Comparison of ENCODE assay signal across 19 mouse cellular contexts in the genomic region with DNA sequence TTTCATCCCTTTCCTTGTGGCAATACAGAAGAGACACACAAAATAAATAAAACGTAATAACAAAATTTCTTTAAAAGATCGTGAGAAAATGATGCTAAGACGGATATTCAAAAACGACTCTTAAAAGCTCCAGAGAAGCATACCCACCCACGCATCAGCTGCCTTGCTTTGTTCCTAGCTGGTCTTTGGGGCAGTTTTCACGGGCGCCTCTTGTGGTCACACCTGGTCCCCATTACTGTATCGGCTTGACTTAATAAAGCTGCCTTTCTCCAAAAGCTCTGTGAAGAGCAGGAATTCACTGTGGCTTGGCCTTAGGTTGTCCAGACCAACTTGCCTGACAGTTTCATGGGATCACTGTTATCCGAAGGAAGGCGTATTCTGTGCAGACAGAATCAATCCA.
A peak's percentile ranks its signal among the peaks of the same experiment; 100 is the strongest.
DNase-seq lines count a peak whose midpoint lies in the region; ATAC-seq and TF ChIP-seq lines count a peak whose summit lies in the region.
"Had no signal": no experiment of that assay in that cellular context is flagged by ENCODE, and none has a peak within 500 bp of the region (broad histone marks: within the 10 kb centered on the region; RNA-seq: fewer than 3 reads in every experiment).

No protein-coding gene starts in this region.

- WGBS in embryonic facial prominence, embryonic 12.5 days, result 44% methylated on average over 10 of the region's 10 CpGs
- WGBS in limb, embryonic 11.5 days, result 39% methylated on average over 10 of the region's 10 CpGs
- 91% methylated on average over 10 of the region's 10 CpGs for WGBS in kidney, adult 2 months

- H3K4me1 ChIP-seq in embryonic facial prominence, embryonic 12.5 days, result peaks cover 24% of the 10 kb centered on the region
- peaks cover 28% of the 10 kb centered on the region for H3K4me1 ChIP-seq in limb, embryonic 11.5 days (ENCODE audit: control insufficient read depth, insufficient read depth, low read length)
- H3K4me1 ChIP-seq in kidney, adult 2 months (ENCODE audit: control insufficient read depth, insufficient read depth, low read length), result peaks cover 24% of the 10 kb centered on the region

- no peak for TF ChIP-seq POLR2A in kidney, adult 2 months (IDR thresholded peaks at IDR 0.05; ENCODE audit: low read depth, low read length)

- H3K27me3 ChIP-seq in embryonic facial prominence, embryonic 12.5 days, result no peaks in the 10 kb centered on the region
- no peaks in the 10 kb centered on the region for H3K27me3 ChIP-seq in limb, embryonic 11.5 days (ENCODE audit: control insufficient read depth, insufficient read depth, low read length)
- H3K27me3 ChIP-seq in kidney, adult 2 months (replicated peaks; ENCODE audit: control insufficient read depth, insufficient read depth, low read length), result no peaks in the 10 kb centered on the region
- H3K27me3 ChIP-seq: neural tube, embryonic 15.5 days had no signal

- no peak overlapping the region for H3K9ac ChIP-seq in embryonic facial prominence, embryonic 12.5 days
- H3K9ac ChIP-seq in limb, embryonic 11.5 days (ENCODE audit: low read length), result no peak overlapping the region
- H3K9ac ChIP-seq: neural tube, embryonic 15.5 days had no signal

- intact Hi-C loops in heart, postnatal 14 days (cut with DNase I), result no loop called here

- no peak for ATAC-seq in embryonic facial prominence, embryonic 12.5 days (ENCODE audit: insufficient number of reproducible peaks, insufficient read depth, low FRiP score, low TSS enrichment)
- no peak for ATAC-seq in limb, embryonic 11.5 days (ENCODE audit: insufficient number of reproducible peaks, low FRiP score, low TSS enrichment, low read depth)
- ATAC-seq: forebrain, embryonic 16.5 days; inflammation-experienced regulatory T-cells, adult 6 months had no signal

- peak; percentile 70 for DNase-seq in embryo, embryonic 11 days
- no peak for DNase-seq in embryo, embryonic 9.5 days (ENCODE audit: extremely low spot score)
- peak; percentile 23 for DNase-seq in A20 (ENCODE audit: low read depth, low spot score)
- DNase-seq in limb, embryonic 11.5 days (ENCODE audit: low spot score), result peak; percentile 77
- DNase-seq in cerebellum, postnatal 36 days, result no peak
- DNase-seq in kidney, adult 2 months, result no peak
- no peak for DNase-seq in heart, postnatal 14 days
- DNase-seq: adrenal gland, postnatal 14 days; cerebellum, adult 9-11 months; gastrocnemius, postnatal 14 days; heart, postnatal 4 days; lung, postnatal 14 days; spleen, adult 18-20 months; thymus, postnatal 4 days had no signal

- no peak for TF ChIP-seq CTCF in kidney, adult 2 months (conservative IDR thresholded peaks at IDR 0.05; ENCODE audit: insufficient read depth, insufficient read length, low read depth, low read length)

- H3K36me3 ChIP-seq in embryonic facial prominence, embryonic 12.5 days, result no peaks in the 10 kb centered on the region
- H3K36me3 ChIP-seq in limb, embryonic 11.5 days (ENCODE audit: control insufficient read depth, insufficient read depth, low read length), result no peaks in the 10 kb centered on the region
- H3K36me3 ChIP-seq in kidney, adult 2 months (ENCODE audit: control insufficient read depth, insufficient read depth, low read length), result no peaks in the 10 kb centered on the region
- H3K36me3 ChIP-seq: neural tube, embryonic 15.5 days had no signal

- peak overlapping the region; percentile 37; the same call in 1 of the 2 replicates for H3K27ac ChIP-seq in embryonic facial prominence, embryonic 12.5 days
- H3K27ac ChIP-seq in limb, embryonic 11.5 days (replicated peaks; ENCODE audit: low read depth, low read length), result peak overlapping the region; percentile 10; the same call in 1 of the 2 replicates
- H3K27ac ChIP-seq in kidney, adult 2 months (ENCODE audit: insufficient read depth, low read depth, low read length), result no peak overlapping the region
- H3K27ac ChIP-seq: neural tube, embryonic 15.5 days had no signal

- H3K9me3 ChIP-seq in embryonic facial prominence, embryonic 12.5 days, result no peaks in the 10 kb centered on the region
- H3K9me3 ChIP-seq in limb, embryonic 11.5 days (ENCODE audit: control insufficient read depth, low read length), result no peaks in the 10 kb centered on the region
- H3K9me3 ChIP-seq: neural tube, embryonic 15.5 days had no signal

- H3K4me2 ChIP-seq in embryonic facial prominence, embryonic 12.5 days (replicated peaks), result no peak overlapping the region
- H3K4me2 ChIP-seq in limb, embryonic 11.5 days (ENCODE audit: low read depth, severe bottlenecking), result no peak overlapping the region
- H3K4me2 ChIP-seq: heart, embryonic 11.5 days; neural tube, embryonic 15.5 days had no signal

- no peak overlapping the region for H3K4me3 ChIP-seq in embryonic facial prominence, embryonic 12.5 days
- no peak overlapping the region for H3K4me3 ChIP-seq in limb, embryonic 11.5 days (ENCODE audit: low read depth, low read length)
- no peak overlapping the region for H3K4me3 ChIP-seq in kidney, adult 2 months (ENCODE audit: insufficient read depth, low read depth, low read length)
- H3K4me3 ChIP-seq: neural tube, embryonic 15.5 days had no signal

Comparison
In these comparisons a context has a peak if more than half of its experiments do, and no peak if none do; other contexts are left out.
1. DNase-seq: peak in embryo, embryonic 11 days (single experiment), A20 (single experiment) and limb, embryonic 11.5 days (single experiment); none in embryo, embryonic 9.5 days (single experiment), cerebellum, postnatal 36 days (0 of 2), kidney, adult 2 months (single experiment) and heart, postnatal 14 days (0 of 2).